Mouse (Mus musculus) Patski (cell line): ENCODE data around the gene Bad. TPM values are rescaled to one million over a fixed set of nuclear protein-coding genes. Genes with fewer than 3 reads are reported as not detected.

Experiments
- ATAC-seq: fragments of 100-300 bp; one replicate; pipeline ENCODE4 v1.8.0; 2021
- CTCF ChIA-PET: fragments of 350-600 bp; sonication (Branson Sonifier 250); formaldehyde crosslinking; loops from one replicate; lab custom pipeline; 2022; ENCODE audit warnings: inconsistent platforms; lab: Charles Lee
- POLR2A ChIA-PET: fragments of 350-600 bp; sonication (Branson Sonifier 250); formaldehyde crosslinking; loops from one replicate; lab custom pipeline; 2022; ENCODE audit warnings: antibody characterized with exemption, inconsistent platforms; lab: Charles Lee
- DNase-seq: peaks from one replicate; pipeline ENCODE4 v3.0.0-alpha.2; 2011; ENCODE audit warnings: low read depth, low spot score
- H3K27me3 ChIP-seq: fragments of 371-371 bp; one replicate; pipeline ENCODE4 v1.5.1; 2021
- CTCF ChIP-seq: fragments of 100-300 bp; IDR thresholded peaks from one replicate; pipeline ENCODE4 v1.5.1; 2021
- in situ Hi-C: fragments of 300-500 bp; cut with MboI; formaldehyde crosslinking; loops from 3 replicates; pipeline ENCODE4 v1.11.1; 2018; ENCODE audit warnings: low pct_unique_long_range_greater_than_20kb, mixed read lengths
- polyA plus RNA-seq: library from polyadenylated mRNA; unstranded; gene quantifications from one replicate; pipeline ENCODE4 v1.2.3, GENCODE M21; 2021

The Bad gene
- polyA plus RNA-seq, 1 experiment from 2014 or later = 108 TPM

GRCm38 (mm10) chr19:6997721-6998290, 56.1 kb downstream of the Bad start:
- DNase-seq (no peak), ATAC-seq (no peak)
- in situ Hi-C loops = no loop called here
- no peaks in the 10 kb centered on the region for H3K27me3 ChIP-seq
- ChIA-PET POLR2A (interaction anchor here (1.1 to 2.7 kb wide), 4 partner anchors 16 to 57 kb away, joined by 3 to 8 read pairs (median 3); no protein-coding TSS in a partner anchor), CTCF (interaction anchor here (3.0 kb wide), 1 partner anchor 19 kb away, joined by 15 read pairs; the partner anchor contains the start of gene Fkbp2)
- no peak for TF ChIP-seq CTCF

GRCm38 (mm10) chr19:6999360-7000063, 57.9 kb downstream of the Bad start:
- ATAC-seq (no peak), DNase-seq (no peak)
- H3K27me3 ChIP-seq = no peaks in the 10 kb centered on the region
- no peak for TF ChIP-seq CTCF
- CTCF ChIA-PET = interaction anchor here (0.9 kb wide), 1 partner anchor 21 kb away, joined by 3 read pairs; no protein-coding TSS in a partner anchor
- POLR2A ChIA-PET = interaction anchor here (0.6 to 1.7 kb wide), 2 partner anchors 29 to 40 kb away, joined by 3 read pairs; partner anchors contain the start of gene Stip1
- in situ Hi-C loops = loop anchor here (25.0 kb wide), 1 partner anchor 512 kb away; no protein-coding TSS in a partner anchor

Other genes starting within 250 kb of the Bad start
- 51.4 TPM for gene Rps6ka4, start 101.2 kb upstream of the Bad start, polyA plus RNA-seq
- 0.06 TPM for gene Ccdc88b, start 83.7 kb upstream of the Bad start, polyA plus RNA-seq
- 64.4 TPM for gene Trmt112, start 32.2 kb upstream of the Bad start, polyA plus RNA-seq
- gene Prdx5, start 31.8 kb upstream of the Bad start, polyA plus RNA-seq = 557 TPM
- 96.1 TPM for gene Esrra, start 20.0 kb upstream of the Bad start, polyA plus RNA-seq
- 7.6 TPM for gene Catsperz, start 16.5 kb upstream of the Bad start, polyA plus RNA-seq
- gene Kcnk4, start 7.3 kb upstream of the Bad start, polyA plus RNA-seq = 7.6 TPM
- 73.0 TPM for gene Gpr137, start 619 bp downstream of the Bad start, polyA plus RNA-seq
- gene Ppp1r14b, start 33.1 kb downstream of the Bad start, polyA plus RNA-seq = 267 TPM
- 59.6 TPM for gene Plcb3, start 34.6 kb downstream of the Bad start, polyA plus RNA-seq
- gene Fkbp2, start 38.6 kb downstream of the Bad start, polyA plus RNA-seq = 167 TPM
- gene Vegfb, start 45.8 kb downstream of the Bad start, polyA plus RNA-seq = 87.1 TPM
- gene Dnajc4, start 50.7 kb downstream of the Bad start, polyA plus RNA-seq = 26.0 TPM
- 60.5 TPM for gene Nudt22, start 54.3 kb downstream of the Bad start, polyA plus RNA-seq
- 20.7 TPM for gene Trpt1, start 54.3 kb downstream of the Bad start, polyA plus RNA-seq
- gene Fermt3, start 77.6 kb downstream of the Bad start, polyA plus RNA-seq = 0.22 TPM
- 301 TPM for gene Stip1, start 98.1 kb downstream of the Bad start, polyA plus RNA-seq
- gene Macrod1, start 114.9 kb downstream of the Bad start, polyA plus RNA-seq = 33.9 TPM
- gene Flrt1, start 163.9 kb downstream of the Bad start, polyA plus RNA-seq = 12.6 TPM